Mouse (Mus musculus) forelimb bud, embryonic 11.5 days (tissue): ENCODE data around the gene Il12b.

Experiments used
- DNase-seq: peaks from one replicate; pipeline ENCODE4 v3.0.0-alpha.2; 2012; ENCODE audit warnings: low read depth, low spot score

Gene Il12b

GRCm38 (mm10) chr11:44399763-44400162 lies at the start of gene Il12b:
Il12b (plus strand) TSS chr11:44400063.
- DNase-seq = no peak

- no peak for DNase-seq
Observed at GRCm38 (mm10) chr11:44354860-44355470, 44.9 kb upstream of the Il12b start.

DNA sequence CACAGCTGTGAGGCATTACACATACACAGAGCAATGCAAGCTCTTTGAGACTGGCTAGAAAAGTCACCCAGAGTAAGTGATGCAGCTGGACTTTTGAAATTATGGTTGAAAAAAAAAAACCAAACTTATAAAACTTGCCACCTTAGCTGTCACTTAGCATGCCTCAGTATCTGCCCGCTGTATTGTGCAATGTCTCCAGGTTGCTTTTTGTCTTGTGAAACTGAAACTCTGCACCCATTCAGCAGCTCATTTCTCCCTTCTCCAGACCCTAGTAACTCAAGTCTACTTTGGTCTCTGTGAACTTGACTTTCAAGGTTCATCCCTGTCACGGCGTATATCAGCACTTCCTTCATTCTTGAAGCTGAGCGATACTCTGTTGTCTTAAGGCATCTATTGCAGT lies 43.7 kb upstream of the Il12b start:
- DNase-seq = no peak

DNA sequence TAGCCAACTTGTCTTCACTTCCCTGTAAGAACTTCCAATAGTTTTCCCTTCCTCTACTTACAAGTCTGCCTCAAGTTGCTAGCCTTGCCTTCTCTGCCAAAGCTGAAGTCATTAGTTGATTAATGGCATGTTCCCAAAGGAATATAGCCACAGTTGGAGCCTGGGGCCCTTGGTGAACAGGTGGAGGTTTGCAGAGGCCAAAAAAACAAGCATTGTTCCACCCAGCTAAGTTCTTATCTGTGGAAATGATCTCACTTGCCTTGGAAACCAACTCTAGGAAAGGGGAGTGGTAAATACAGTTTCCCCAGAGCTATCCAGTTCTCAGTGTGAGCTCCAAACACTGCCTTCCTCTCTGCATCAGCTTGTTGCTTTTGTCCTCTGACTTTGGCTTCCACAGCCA lies 35.3 kb upstream of the Il12b start:
- DNase-seq = no peak

GRCm38 (mm10) chr11:44367711-44368110 lies 32.2 kb upstream of the Il12b start:
- no peak for DNase-seq

GRCm38 (mm10) chr11:44372856-44373255 lies 27.0 kb upstream of the Il12b start:
- DNase-seq = no peak

- DNase-seq = no peak
Observed at GRCm38 (mm10) chr11:44377879-44378278, 22.0 kb upstream of the Il12b start.

GRCm38 (mm10) chr11:44380432-44381051 lies 19.3 kb upstream of the Il12b start:
- no peak for DNase-seq

- no peak for DNase-seq
Observed at GRCm38 (mm10) chr11:44382200-44382599, 17.7 kb upstream of the Il12b start.

DNA sequence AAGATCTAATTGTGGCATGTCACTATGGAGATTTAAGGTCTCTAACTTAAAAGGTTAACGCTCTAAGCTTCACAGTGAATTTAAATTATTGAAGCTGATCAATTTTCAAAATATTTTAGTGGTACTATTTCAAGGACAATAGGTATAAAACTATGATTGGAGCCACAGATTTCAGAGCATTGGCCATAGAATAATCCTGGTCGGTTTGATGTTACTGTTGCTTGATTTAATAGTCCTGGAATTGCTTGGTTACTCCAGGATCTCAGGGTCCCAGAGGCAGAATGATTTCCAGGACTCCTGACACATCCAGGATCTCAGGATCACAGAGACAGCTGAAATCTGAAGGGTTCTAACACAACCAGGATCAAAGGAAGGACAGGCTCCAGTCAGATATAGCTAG lies 12.8 kb upstream of the Il12b start:
- DNase-seq = no peak

DNA sequence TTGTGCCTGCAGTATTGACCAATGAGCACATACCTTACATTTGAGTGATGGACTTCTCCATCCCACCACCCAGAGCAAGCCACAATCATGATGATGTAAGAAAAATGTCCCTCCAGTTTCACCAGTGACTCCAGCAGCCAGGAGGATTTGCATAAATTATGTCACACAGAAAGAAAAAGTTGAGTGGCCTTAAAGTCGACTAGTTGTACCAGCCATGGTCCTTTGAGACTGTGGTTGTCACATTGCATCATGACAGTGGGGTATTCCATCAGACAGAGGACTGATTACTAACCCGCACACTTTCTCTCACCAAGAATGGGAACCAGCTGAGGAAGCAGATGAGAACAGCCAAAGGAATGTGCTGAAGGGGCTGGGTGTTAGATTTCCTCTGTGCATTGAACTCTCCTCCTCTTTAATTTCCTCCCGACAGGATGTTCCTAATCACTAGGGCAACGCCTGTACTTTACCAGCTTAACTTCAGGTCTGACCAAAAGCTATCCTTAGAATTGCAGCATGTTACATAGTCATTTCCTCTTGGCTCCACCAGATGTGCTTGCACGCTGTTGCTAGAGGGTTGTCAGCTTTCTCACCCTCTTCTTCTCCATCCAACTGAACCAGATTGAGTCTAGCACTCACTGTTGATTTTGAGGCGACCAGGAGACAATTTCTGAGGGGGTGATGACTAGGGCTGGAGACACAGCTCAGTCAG lies 9.7 kb upstream of the Il12b start:
- peak; percentile 20 for DNase-seq

DNA sequence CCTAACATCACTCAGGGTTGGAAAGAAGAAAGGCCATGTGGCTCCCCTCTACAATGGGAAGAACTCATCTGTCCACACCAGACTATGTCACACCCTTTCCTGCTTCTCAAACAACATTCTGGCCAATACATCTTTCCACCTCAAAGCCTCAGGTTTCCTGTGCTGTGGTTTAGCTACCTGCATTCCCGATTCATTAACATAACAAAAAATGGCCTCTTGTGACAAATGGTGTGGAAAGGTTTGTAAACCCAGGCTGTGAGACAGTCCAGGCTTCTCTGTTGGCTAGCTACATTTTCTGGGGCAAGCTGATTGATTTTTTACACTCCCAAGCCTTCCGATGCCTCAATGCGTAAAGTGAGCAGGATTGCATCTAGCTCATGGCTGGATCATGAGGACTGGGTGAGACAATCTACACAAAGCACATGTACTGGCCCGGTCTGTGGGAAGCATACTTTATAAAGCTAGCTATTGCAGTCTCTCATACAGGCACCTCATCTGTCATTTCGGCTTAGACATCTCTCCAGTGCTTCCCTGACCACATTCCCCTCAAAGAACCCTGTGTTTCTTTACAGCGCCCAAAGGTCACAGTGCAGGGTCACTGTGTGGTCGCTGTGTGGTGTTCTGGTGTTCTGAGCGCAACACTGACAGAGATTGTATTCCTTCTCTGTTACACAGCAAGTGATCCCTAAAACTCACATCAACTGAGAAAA lies 6.6 kb upstream of the Il12b start:
- peak; percentile 53 for DNase-seq

DNA sequence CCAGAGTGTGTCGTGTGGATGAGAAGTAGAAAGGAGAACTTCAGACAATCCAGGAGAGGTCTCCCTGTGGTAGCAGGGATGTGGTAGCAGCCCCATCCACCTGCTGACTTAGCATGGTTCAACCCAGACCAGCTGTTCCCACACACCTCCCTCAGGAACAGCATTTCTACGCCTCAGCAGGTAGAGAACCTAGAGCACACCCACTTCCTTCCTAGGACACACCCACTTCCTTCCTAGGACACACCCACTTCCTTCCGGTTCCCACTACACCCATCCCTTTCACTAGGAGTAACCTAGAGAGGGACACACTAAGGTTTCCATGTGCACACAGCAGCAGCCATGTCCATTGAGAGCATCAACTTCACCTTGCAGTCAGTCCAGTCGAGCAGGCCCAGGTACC lies 4.5 kb upstream of the Il12b start:
- DNase-seq = no peak

GRCm38 (mm10) chr11:44397551-44397950 lies 2.3 kb upstream of the Il12b start:
- DNase-seq = no peak

GRCm38 (mm10) chr11:44398356-44398755 lies 1.5 kb upstream of the Il12b start:
- no peak for DNase-seq

DNA sequence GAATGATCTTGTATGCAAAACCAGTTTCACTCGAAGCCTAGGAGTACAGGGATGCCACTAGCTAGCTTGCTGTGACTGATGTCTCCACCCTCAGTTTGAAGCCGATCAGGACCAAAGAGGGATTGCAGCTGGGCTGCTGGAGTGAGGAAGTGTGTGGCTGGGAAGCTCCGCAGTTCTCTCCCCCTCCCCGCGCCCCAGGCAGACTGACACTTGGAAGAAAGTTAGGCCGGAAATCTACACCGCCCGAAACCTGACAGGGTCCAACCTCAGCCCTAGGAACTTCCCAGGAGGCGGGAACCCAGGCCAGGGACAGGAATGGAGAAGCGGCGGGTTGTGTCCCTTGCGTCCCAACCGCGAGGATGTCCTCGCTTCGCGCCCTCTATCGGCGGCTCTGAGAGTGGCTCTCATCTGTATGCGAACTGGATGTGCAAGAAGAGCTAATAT lies 1.1 kb upstream of the Il12b start:
- peak; percentile 73 for DNase-seq

DNA sequence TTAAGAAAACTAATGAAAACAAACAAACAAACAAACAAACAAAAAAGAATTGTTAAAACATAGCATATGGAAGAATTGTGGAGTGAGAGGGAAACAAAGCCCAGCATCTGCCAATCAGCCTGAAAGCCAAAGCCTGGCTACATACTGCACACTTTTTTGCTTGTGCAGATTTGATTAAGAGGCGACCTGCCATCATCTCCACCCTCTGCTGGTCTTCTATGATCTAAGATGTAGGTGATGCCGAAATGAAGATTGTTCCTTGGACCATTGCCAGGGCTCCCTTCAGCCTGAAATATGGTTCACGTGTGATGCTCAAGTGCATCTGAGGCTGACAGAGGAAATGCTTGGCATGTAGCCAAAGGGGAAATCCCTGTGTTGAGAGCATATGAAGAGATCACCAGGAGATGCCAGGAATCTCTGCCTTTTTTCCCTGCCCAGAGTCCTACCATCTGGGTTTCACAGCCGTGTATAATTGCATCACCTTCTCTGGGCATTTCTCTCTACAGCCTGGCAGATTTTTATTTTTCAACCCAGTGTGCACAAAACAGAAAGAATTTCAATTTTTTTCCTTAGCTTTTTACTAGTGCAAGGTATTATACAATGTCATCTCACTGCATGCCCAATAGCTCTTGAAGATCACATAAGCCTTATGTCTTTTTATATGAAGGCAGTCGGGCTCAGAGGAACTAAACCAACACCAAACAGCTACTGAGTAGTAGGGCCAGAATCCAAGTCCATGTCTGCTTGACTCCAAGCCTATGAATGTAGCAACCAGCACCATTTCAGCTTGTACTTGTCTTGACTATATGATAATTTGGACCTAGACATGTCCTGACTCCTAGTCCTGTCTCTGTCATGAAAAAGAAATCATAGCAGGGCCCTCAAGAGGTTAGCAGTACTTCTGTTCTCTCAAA lies 2.0 kb downstream of the Il12b start:
- DNase-seq = peak; percentile 24

DNA sequence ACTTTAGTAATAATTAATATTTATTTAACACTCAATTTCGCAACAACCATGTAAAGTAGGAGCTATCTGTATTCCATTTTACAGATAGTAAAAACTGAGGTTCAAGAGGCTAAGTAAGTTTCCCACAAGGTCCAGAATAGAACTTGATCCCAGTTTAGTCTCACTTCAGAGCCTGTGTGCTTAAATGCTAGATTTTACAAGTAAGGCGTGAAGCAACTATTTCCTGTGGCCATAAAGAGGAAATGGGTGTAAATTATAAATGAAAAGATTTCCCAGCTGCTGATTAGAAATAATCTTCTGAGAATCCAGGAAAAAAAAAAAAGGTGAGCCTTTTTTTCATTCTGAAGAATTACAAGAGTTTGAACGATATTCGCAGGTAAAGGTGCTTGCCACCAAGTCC lies 5.2 kb downstream of the Il12b start:
- DNase-seq = no peak

DNA sequence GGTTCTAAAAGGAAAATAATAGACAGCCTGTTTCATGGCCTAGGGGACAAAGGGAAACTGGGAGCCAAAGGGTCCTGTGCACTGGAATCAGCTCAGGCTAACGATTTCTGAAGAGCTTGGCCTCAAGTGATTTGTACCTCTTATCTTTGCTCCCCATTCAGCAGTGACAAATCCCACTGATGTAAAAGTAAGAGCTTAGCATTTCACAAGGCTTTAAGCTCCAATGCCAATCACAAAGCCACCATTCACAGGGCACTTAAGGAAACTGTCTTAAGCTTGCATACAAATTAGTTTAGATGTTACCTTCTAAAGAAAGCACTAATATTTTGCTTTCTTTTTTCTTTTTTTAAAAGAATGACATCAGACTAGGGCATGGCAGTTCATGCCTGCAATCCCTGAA lies 6.1 kb downstream of the Il12b start:
- no peak for DNase-seq

DNA sequence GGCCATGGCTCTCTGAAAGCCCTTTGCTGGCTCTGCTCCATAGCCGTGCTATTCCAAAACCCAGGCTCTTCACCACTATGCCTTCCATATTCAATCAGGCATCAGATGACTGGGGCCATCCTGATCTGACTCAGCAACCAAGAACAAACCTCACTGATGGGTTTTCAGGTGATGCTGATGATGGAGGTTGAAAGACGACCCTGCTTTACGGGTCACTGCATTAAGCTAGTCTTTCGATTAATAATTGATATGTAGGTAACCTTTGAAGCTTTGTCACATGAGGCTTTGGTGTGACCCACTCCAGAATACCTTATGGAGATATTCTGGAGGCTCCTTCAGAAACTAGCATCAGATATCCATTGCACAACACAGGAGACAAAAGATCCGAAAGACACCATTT lies 6.6 kb downstream of the Il12b start:
- no peak for DNase-seq

DNA sequence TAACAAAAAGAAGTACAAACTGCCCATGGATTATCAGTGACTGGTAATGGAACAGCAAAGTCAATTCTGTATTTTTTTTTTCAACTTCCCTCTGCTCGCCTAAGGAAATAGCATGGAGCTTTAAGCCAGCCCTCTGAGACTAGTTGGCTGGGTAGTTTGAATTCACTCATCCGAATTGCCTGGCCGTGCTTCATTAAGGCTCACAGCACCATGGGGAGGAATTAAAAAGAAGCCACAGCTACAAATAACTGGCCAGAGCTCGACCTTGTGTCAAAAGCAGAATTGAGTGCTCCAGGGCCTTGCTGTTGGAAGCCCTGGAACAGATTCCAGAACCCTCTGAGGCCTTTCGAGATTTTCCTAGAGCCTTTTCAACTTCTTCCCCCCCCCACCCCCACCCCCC lies 8.8 kb downstream of the Il12b start:
- no peak for DNase-seq
